Mouse (Mus musculus) thymus, adult 2 months (tissue): ENCODE data around the gene Mapk11.

ENCODE experiments used
- CTCF ChIP-seq: fragments of 200-500 bp; IDR thresholded peaks from 2 replicates; pipeline ENCODE4 v1.5.1; 2012; ENCODE audit warnings: mild to moderate bottlenecking, control low read depth, low read length, moderate library complexity, borderline replicate concordance; ENCODE audit not compliant: control insufficient read depth, poor library complexity, insufficient read depth; ENCODE audit errors: extremely low read depth
- POLR2A ChIP-seq: fragments of 200-500 bp; IDR thresholded peaks from 2 replicates; pipeline ENCODE4 v1.6.1; 2012; ENCODE audit warnings: mild to moderate bottlenecking, low read length, control low read depth, moderate library complexity; ENCODE audit not compliant: control insufficient read depth, poor library complexity, insufficient read depth; ENCODE audit errors: extremely low read depth

GRCm38 (mm10) chr15:89169431-89169830, 20.0 kb upstream of the Mapk11 start:
- TF ChIP-seq POLR2A (no peak), CTCF (no peak)
